Mouse (Mus musculus): ENCODE results near the gene Sema3g. TPM values are rescaled to one million over a fixed set of nuclear protein-coding genes. Genes with fewer than 3 reads are reported as not detected.

Gene Sema3g
- polyA plus RNA-seq, 1 experiment from 2014 or later: 6.5 TPM

GRCm38 (mm10) chr14:31252091-31252490 is 34.4 kb downstream of the Sema3g start:
- DNase-seq (ENCODE audit: low spot score) (no peak), ATAC-seq (replicated peaks; ENCODE audit: low FRiP score, low read depth) (no peak)
- H3K4me2 ChIP-seq (ENCODE audit: low read length): peak overlapping the region; percentile 83
- no peak for TF ChIP-seq CTCF (IDR thresholded peaks at IDR 0.05; ENCODE audit: low read depth)
- peak overlapping the region; percentile 90 for H3K27ac ChIP-seq
- no peaks in the 10 kb centered on the region for H3K9me3 ChIP-seq (replicated peaks; ENCODE audit: low read length)
- peak overlapping the region; percentile 99 for H3K9ac ChIP-seq (ENCODE audit: low read depth, low read length)
- no peaks in the 10 kb centered on the region for H3K27me3 ChIP-seq (ENCODE audit: insufficient read depth, low read length)
- 0 out of 2 replicates have a peak, but pooled peaks cover 3% of the 10 kb centered on the region for H3K4me1 ChIP-seq (replicated peaks; ENCODE audit: insufficient read depth, low read length)
- peak overlapping the region; percentile 99 for H3K4me3 ChIP-seq (replicated peaks; ENCODE audit: low read depth, low read length)
- WGBS: 82% methylated on average over 5 of the region's 5 CpGs
- H3K36me3 ChIP-seq (ENCODE audit: insufficient read depth, low read length): peaks cover 43% of the 10 kb centered on the region

- 91% methylated on average over 14 of the region's 14 CpGs for WGBS
- H3K4me3 ChIP-seq (replicated peaks; ENCODE audit: low read depth, low read length): no peak overlapping the region
- H3K4me1 ChIP-seq (replicated peaks; ENCODE audit: insufficient read depth, low read length): no peaks in the 10 kb centered on the region
- no peak overlapping the region for H3K9ac ChIP-seq (ENCODE audit: low read depth, low read length)
- no peaks in the 10 kb centered on the region for H3K27me3 ChIP-seq (ENCODE audit: insufficient read depth, low read length)
- ATAC-seq (replicated peaks; ENCODE audit: low FRiP score, low read depth) (peak; percentile 66), DNase-seq (ENCODE audit: low spot score) (no peak)
- H3K9me3 ChIP-seq (replicated peaks; ENCODE audit: low read length): no peaks in the 10 kb centered on the region
- no peak overlapping the region for H3K4me2 ChIP-seq (ENCODE audit: low read length)
- TF ChIP-seq CTCF (IDR thresholded peaks at IDR 0.05; ENCODE audit: low read depth): no peak
- H3K36me3 ChIP-seq (ENCODE audit: insufficient read depth, low read length): peaks cover 81% of the 10 kb centered on the region
- H3K27ac ChIP-seq: no peak overlapping the region
Observed at GRCm38 (mm10) chr14:31258476-31259050, 40.9 kb downstream of the Sema3g start.

GRCm38 (mm10) chr14:31260374-31260773 is 42.7 kb downstream of the Sema3g start:
- H3K9ac ChIP-seq (ENCODE audit: low read depth, low read length): no peak overlapping the region
- H3K36me3 ChIP-seq (ENCODE audit: insufficient read depth, low read length): peaks cover 63% of the 10 kb centered on the region
- no peaks in the 10 kb centered on the region for H3K9me3 ChIP-seq (replicated peaks; ENCODE audit: low read length)
- TF ChIP-seq CTCF (IDR thresholded peaks at IDR 0.05; ENCODE audit: low read depth): no peak
- no peak overlapping the region for H3K4me2 ChIP-seq (ENCODE audit: low read length)
- no peaks in the 10 kb centered on the region for H3K4me1 ChIP-seq (replicated peaks; ENCODE audit: insufficient read depth, low read length)
- 97% methylated on average over 4 of the region's 4 CpGs for WGBS
- ATAC-seq (replicated peaks; ENCODE audit: low FRiP score, low read depth): no peak
- H3K27ac ChIP-seq: no peak overlapping the region
- no peaks in the 10 kb centered on the region for H3K27me3 ChIP-seq (ENCODE audit: insufficient read depth, low read length)
- DNase-seq (ENCODE audit: low spot score): no peak
- no peak overlapping the region for H3K4me3 ChIP-seq (replicated peaks; ENCODE audit: low read depth, low read length)

- H3K36me3 ChIP-seq (ENCODE audit: insufficient read depth, low read length): peaks cover 58% of the 10 kb centered on the region
- no peak for TF ChIP-seq CTCF (IDR thresholded peaks at IDR 0.05; ENCODE audit: low read depth)
Observed at GRCm38 (mm10) chr14:31260932-31261331, 43.3 kb downstream of the Sema3g start.

GRCm38 (mm10) chr14:31267649-31268048 is 50.0 kb downstream of the Sema3g start:
- Histone ChIP-seq H3K9me3 (replicated peaks; ENCODE audit: low read length) (no peaks in the 10 kb centered on the region), H3K4me3 (replicated peaks; ENCODE audit: low read depth, low read length) (no peak overlapping the region)
- 79% methylated on average over 11 of the region's 11 CpGs for WGBS

More at GRCm38 (mm10) chr14:31260932-31261331, 43.3 kb downstream of the Sema3g start:
- no peak overlapping the region for H3K27ac ChIP-seq
- WGBS: 95% methylated on average over 9 of the region's 9 CpGs
- H3K4me1 ChIP-seq (replicated peaks; ENCODE audit: insufficient read depth, low read length): no peaks in the 10 kb centered on the region
- ATAC-seq (replicated peaks; ENCODE audit: low FRiP score, low read depth) (no peak), DNase-seq (ENCODE audit: low spot score) (no peak)
- H3K27me3 ChIP-seq (ENCODE audit: insufficient read depth, low read length): no peaks in the 10 kb centered on the region
- no peaks in the 10 kb centered on the region for H3K9me3 ChIP-seq (replicated peaks; ENCODE audit: low read length)
- H3K4me2 ChIP-seq (ENCODE audit: low read length): no peak overlapping the region
- no peak overlapping the region for H3K9ac ChIP-seq (ENCODE audit: low read depth, low read length)
- H3K4me3 ChIP-seq (replicated peaks; ENCODE audit: low read depth, low read length): no peak overlapping the region

GRCm38 (mm10) chr14:31268301-31269001 is 50.8 kb downstream of the Sema3g start:
- Histone ChIP-seq H3K4me2 (ENCODE audit: low read length) (no peak overlapping the region; the same call in 1 of the 2 replicates), H3K27ac (no peak overlapping the region), H3K9me3 (replicated peaks; ENCODE audit: low read length) (no peaks in the 10 kb centered on the region), H3K27me3 (ENCODE audit: insufficient read depth, low read length) (no peaks in the 10 kb centered on the region), H3K36me3 (ENCODE audit: insufficient read depth, low read length) (no peaks in the 10 kb centered on the region), H3K4me3 (replicated peaks; ENCODE audit: low read depth, low read length) (no peak overlapping the region), H3K4me1 (replicated peaks; ENCODE audit: insufficient read depth, low read length) (peaks cover 10% of the 10 kb centered on the region; the same call in 1 of the 2 replicates), H3K9ac (ENCODE audit: low read depth, low read length) (no peak overlapping the region)
- no peak for TF ChIP-seq CTCF (IDR thresholded peaks at IDR 0.05; ENCODE audit: low read depth)
- no peak for ATAC-seq (replicated peaks; ENCODE audit: low FRiP score, low read depth)
- WGBS: 70% methylated on average over 9 of the region's 9 CpGs
- DNase-seq (ENCODE audit: low spot score): no peak

More at GRCm38 (mm10) chr14:31267649-31268048, 50.0 kb downstream of the Sema3g start:
- no peak overlapping the region for H3K9ac ChIP-seq (ENCODE audit: low read depth, low read length)
- H3K27ac ChIP-seq: no peak overlapping the region
- peaks cover 10% of the 10 kb centered on the region; the same call in 1 of the 2 replicates for H3K4me1 ChIP-seq (replicated peaks; ENCODE audit: insufficient read depth, low read length)
- H3K36me3 ChIP-seq (ENCODE audit: insufficient read depth, low read length): 0 out of 2 replicates have a peak, but pooled peaks cover 4% of the 10 kb centered on the region
- H3K4me2 ChIP-seq (ENCODE audit: low read length): no peak overlapping the region
- ATAC-seq (replicated peaks; ENCODE audit: low FRiP score, low read depth) (no peak), DNase-seq (ENCODE audit: low spot score) (no peak)
- no peaks in the 10 kb centered on the region for H3K27me3 ChIP-seq (ENCODE audit: insufficient read depth, low read length)
- no peak for TF ChIP-seq CTCF (IDR thresholded peaks at IDR 0.05; ENCODE audit: low read depth)

All from kidney, postnatal 0 days (tissue).